Mouse (Mus musculus): Measurements from ENCODE around the gene Camp. TPM values are rescaled to one million over a fixed set of nuclear protein-coding genes. Genes with fewer than 3 reads are reported as not detected.
A peak's percentile ranks its signal among the peaks of the same experiment; 100 is the strongest.

Camp gene
- 1.3 TPM in 2 replicates for polyA plus RNA-seq (2015; fragmentation: Nextera tagmentation; extraction: Ambion mirVana)

DNA sequence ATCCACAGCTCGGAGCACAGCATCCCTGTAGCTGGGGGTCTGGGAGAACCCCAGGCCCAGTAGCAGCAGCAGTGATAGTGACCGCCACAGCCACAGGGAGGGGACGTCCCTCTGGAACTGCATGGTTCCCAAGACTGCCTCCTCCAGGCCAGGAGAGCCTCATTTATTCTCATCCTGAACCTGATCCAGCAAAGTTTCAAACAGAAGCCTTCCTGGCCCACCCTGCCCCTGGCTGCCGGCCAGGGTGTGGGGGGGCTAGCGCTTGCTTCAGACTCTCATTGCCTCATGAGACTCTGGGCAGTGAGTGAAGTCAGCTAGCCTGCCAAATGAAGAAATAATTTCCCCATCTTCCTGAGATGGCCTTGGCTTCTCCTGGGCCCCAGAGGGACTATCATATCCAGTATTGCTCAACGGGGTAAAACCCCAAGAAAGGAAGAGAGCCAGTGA, at the start of gene Camp:
Camp (minus strand) TSS at position 306 of the 447 bp plus-strand sequence.
- no peaks in the 10 kb centered on the region for H3K27me3 ChIP-seq (replicated peaks; ENCODE audit: control insufficient read depth, insufficient read depth, low read length)
- WGBS: 52% methylated on average over 6 of the region's 6 CpGs
- peak within 1 kb of the TSS; percentile 24; the same call in 1 of the 2 replicates for H3K4me2 ChIP-seq (replicated peaks; ENCODE audit: low read depth)
- no peak for ATAC-seq
- no peak within 1 kb of the TSS for H3K27ac ChIP-seq (ENCODE audit: low read depth, low read length)
- H3K4me3 ChIP-seq (ENCODE audit: low read depth, low read length): no peak within 1 kb of the TSS
- H3K36me3 ChIP-seq (ENCODE audit: control insufficient read depth, insufficient read depth): no peaks in the 10 kb centered on the region
- H3K9me3 ChIP-seq (ENCODE audit: control insufficient read depth): no peaks in the 10 kb centered on the region
- H3K4me1 ChIP-seq (replicated peaks; ENCODE audit: control insufficient read depth, insufficient read depth, low read length): no peaks in the 10 kb centered on the region; the same call in none of the 2 replicates
- TF ChIP-seq CTCF (IDR thresholded peaks at IDR 0.05; ENCODE audit: low read depth): peak; percentile 25; the same call in 1 of the 2 replicates
- H3K9ac ChIP-seq (ENCODE audit: low read depth, low read length): no peak within 1 kb of the TSS

DNA sequence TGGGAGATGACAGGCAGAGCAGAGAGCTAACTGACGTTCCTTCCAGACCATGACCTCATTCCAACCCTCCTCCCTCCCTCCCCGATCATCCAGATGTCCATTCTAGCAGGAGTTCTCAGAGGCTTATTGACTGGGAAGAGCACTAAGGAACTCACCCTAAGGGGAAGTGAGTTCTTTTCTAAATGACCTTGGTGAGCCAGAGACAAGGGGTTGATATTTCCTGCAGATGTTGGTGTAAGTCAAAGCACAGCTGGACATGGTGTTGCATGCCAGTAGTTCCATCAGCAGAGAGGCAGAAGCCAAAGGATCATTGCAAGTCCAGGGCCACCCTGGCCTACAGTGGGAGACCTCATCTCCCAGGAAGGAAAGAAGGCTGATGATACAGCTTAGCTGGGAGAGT, 48.6 kb upstream of the Camp start:
- TF ChIP-seq CTCF (IDR thresholded peaks at IDR 0.05; ENCODE audit: low read depth): no peak

DNA sequence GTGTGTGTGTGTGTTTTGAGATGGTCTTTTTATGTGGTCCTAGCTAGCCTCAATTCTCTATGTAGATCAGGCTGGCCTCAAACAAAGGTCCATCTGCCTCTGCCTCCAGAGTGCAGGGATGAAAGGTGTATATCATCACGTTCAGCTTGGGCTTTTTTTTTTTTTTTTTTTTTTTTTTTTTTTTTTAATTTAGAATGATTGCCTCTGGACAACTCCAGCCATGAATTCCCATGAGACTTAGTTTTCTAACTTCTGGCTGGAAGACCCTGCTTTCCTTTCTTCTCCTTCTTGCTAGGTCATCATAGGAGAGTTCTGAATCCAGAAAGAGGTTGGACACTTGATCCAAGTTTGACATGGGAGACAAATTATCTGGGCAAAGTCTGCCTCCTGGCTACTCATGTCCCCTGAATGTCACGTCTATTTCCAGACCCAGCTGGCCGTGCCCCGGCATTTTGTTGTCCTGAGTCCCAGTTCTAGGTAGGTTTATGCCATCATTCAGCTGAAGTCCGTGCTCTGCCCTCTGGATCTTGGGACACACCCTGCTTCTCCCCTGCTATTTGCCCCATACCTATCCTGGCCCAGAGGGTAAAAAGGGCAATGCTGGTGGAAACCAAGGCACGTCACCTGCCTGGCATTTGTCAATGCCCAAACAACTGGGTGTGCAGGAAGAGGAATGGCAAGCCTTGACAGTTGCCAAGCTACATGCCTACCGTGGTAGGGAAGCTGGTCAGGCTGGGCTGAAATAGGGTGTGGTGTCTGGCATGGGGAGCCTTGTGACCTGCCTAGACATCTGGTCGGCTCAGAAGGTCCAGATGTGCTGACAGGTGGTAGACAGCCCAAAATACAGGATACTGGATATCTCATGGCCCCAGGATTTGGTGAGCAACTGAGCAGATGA, 47.1 kb upstream of the Camp start:
- 43% methylated on average over 8 of the region's 8 CpGs for WGBS
- H3K4me1 ChIP-seq (replicated peaks; ENCODE audit: control insufficient read depth, insufficient read depth, low read length): 0 out of 2 replicates have a peak, but pooled peaks cover 8% of the 10 kb centered on the region

More for the DNA sequence above, 48.6 kb upstream of the Camp start:
- WGBS: 42% methylated on average over 2 of the region's 2 CpGs
- H3K27me3 ChIP-seq (replicated peaks; ENCODE audit: control insufficient read depth, insufficient read depth, low read length): no peaks in the 10 kb centered on the region
- no peak overlapping the region for H3K4me2 ChIP-seq (replicated peaks; ENCODE audit: low read depth)
- 0 out of 2 replicates have a peak, but pooled peaks cover 8% of the 10 kb centered on the region for H3K4me1 ChIP-seq (replicated peaks; ENCODE audit: control insufficient read depth, insufficient read depth, low read length)
- no peaks in the 10 kb centered on the region for H3K9me3 ChIP-seq (ENCODE audit: control insufficient read depth)
- no peak overlapping the region for H3K9ac ChIP-seq (ENCODE audit: low read depth, low read length)
- no peak overlapping the region for H3K4me3 ChIP-seq (ENCODE audit: low read depth, low read length)
- peaks cover 13% of the 10 kb centered on the region for H3K36me3 ChIP-seq (ENCODE audit: control insufficient read depth, insufficient read depth)
- 0 out of 2 replicates have a peak overlapping the region, but pooled peaks have one; percentile 35 for H3K27ac ChIP-seq (ENCODE audit: low read depth, low read length)
- no peak for ATAC-seq

DNA sequence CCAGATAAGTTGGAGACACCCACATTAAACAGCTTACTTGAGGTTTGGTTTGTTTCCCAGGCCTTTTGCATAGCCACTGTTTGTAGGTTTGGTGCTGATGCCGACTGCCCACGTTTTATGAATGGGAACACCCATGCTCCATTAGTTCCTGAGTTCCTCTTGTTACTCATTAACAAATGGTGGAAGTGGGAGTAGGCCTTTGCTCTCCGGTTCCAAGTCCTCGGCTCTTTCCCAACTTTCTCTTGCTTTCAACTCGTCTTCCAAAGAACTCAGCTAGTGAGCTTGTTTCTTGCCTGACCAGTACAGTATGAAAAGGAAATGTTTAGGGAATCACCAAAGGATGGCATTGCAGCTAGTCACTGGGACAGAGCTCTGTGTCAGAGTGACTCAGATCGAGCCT, 46.2 kb upstream of the Camp start:
- peak; percentile 74 for ATAC-seq
- Histone ChIP-seq H3K9me3 (ENCODE audit: control insufficient read depth) (no peaks in the 10 kb centered on the region), H3K36me3 (ENCODE audit: control insufficient read depth, insufficient read depth) (peaks cover 37% of the 10 kb centered on the region), H3K4me1 (replicated peaks; ENCODE audit: control insufficient read depth, insufficient read depth, low read length) (0 out of 2 replicates have a peak, but pooled peaks cover 8% of the 10 kb centered on the region), H3K27ac (ENCODE audit: low read depth, low read length) (peak overlapping the region; percentile 50; the same call in 1 of the 2 replicates), H3K9ac (ENCODE audit: low read depth, low read length) (no peak overlapping the region), H3K27me3 (replicated peaks; ENCODE audit: control insufficient read depth, insufficient read depth, low read length) (no peaks in the 10 kb centered on the region), H3K4me3 (ENCODE audit: low read depth, low read length) (no peak overlapping the region), H3K4me2 (replicated peaks; ENCODE audit: low read depth) (peak overlapping the region; percentile 38; the same call in 1 of the 2 replicates)
- TF ChIP-seq CTCF (IDR thresholded peaks at IDR 0.05; ENCODE audit: low read depth): no peak
- WGBS: 30% methylated on average over 6 of the region's 6 CpGs

More for the DNA sequence above, 47.1 kb upstream of the Camp start:
- Histone ChIP-seq H3K4me3 (ENCODE audit: low read depth, low read length) (no peak overlapping the region), H3K9ac (ENCODE audit: low read depth, low read length) (no peak overlapping the region), H3K9me3 (ENCODE audit: control insufficient read depth) (no peaks in the 10 kb centered on the region), H3K36me3 (ENCODE audit: control insufficient read depth, insufficient read depth) (peaks cover 28% of the 10 kb centered on the region), H3K27ac (ENCODE audit: low read depth, low read length) (peak overlapping the region; percentile 17), H3K4me2 (replicated peaks; ENCODE audit: low read depth) (0 out of 2 replicates have a peak overlapping the region, but pooled peaks have one; percentile 17), H3K27me3 (replicated peaks; ENCODE audit: control insufficient read depth, insufficient read depth, low read length) (no peaks in the 10 kb centered on the region)
- no peak for TF ChIP-seq CTCF (IDR thresholded peaks at IDR 0.05; ENCODE audit: low read depth)
- ATAC-seq: peak; percentile 14; the same call in 1 of the 2 replicates

DNA sequence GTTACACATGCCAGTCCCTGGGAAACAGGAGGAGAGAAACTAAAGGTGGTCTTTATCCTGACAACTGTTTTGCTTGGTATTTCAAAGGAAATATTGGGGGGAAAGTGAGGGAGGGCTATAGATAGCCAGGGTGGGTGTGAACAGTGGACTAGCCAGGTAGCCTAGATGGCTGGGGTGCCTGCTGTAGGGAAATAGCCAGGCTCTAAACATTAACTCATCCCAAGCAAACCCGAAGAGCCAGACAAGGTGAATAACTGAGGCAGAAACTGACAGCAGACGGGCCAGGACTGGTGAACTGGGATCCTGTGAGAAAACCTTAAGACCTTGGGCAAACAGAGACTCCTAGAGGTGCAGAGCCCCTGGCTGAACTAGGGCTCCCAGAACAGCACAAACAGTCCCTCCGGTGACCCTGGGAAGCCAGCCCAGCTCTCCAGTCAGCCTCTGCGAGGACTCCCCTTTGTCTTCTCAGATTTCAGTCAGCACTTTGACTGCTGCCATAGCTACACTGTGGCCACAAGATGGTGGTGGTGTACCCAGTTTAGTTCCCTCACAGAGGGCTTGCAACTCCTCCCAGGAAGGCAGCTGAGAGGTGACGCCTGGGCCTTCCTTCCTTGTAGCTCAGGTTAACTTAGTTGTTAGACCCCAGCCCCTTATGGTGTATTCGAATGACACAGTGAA, 45.1 kb upstream of the Camp start:
- H3K4me3 ChIP-seq (ENCODE audit: low read depth, low read length): no peak overlapping the region
- H3K9ac ChIP-seq (ENCODE audit: low read depth, low read length): 0 out of 2 replicates have a peak overlapping the region, but pooled peaks have one; percentile 11
- no peak overlapping the region for H3K4me2 ChIP-seq (replicated peaks; ENCODE audit: low read depth)
- TF ChIP-seq CTCF (IDR thresholded peaks at IDR 0.05; ENCODE audit: low read depth): peak; percentile 90
- H3K4me1 ChIP-seq (replicated peaks; ENCODE audit: control insufficient read depth, insufficient read depth, low read length): 0 out of 2 replicates have a peak, but pooled peaks cover 8% of the 10 kb centered on the region
- WGBS: 25% methylated on average over 6 of the region's 6 CpGs
- ATAC-seq: peak; percentile 64
- H3K36me3 ChIP-seq (ENCODE audit: control insufficient read depth, insufficient read depth): peaks cover 47% of the 10 kb centered on the region
- H3K27ac ChIP-seq (ENCODE audit: low read depth, low read length): 0 out of 2 replicates have a peak overlapping the region, but pooled peaks have one; percentile 30
- H3K9me3 ChIP-seq (ENCODE audit: control insufficient read depth): no peaks in the 10 kb centered on the region
- no peaks in the 10 kb centered on the region for H3K27me3 ChIP-seq (replicated peaks; ENCODE audit: control insufficient read depth, insufficient read depth, low read length)

Measured in intestine, postnatal 0 days (tissue).